Mouse (Mus musculus) NIH3T3 (cell line): ENCODE results near the gene Mill2.

Experiments used
- DNase-seq: peaks from one replicate; pipeline ENCODE4 v3.0.0-alpha.2; 2012; ENCODE audit warnings: low read depth

The Mill2 gene

DNA sequence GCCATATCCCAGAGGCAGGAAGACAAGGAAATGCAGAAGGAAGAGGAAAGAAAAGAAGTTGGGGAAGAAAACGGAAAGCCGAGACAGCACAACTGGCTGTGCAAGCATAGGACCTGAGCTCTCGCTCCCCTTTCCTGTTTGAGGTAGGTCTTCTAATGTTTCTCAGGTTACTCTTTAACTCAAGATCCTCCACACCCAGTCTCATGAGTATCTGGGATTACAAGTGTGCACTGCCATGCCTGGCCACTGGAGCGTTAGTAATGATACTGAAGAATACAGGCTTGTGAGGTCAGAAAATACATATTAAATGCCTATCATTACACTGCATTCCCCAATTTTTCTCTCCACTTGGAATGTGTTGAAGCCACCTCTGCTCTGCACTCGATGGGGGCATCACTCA is 35.6 kb downstream of the Mill2 start:
- no peak for DNase-seq

- no peak for DNase-seq
Observed at GRCm38 (mm10) chr7:18878691-18879090, 38.9 kb downstream of the Mill2 start.

DNA sequence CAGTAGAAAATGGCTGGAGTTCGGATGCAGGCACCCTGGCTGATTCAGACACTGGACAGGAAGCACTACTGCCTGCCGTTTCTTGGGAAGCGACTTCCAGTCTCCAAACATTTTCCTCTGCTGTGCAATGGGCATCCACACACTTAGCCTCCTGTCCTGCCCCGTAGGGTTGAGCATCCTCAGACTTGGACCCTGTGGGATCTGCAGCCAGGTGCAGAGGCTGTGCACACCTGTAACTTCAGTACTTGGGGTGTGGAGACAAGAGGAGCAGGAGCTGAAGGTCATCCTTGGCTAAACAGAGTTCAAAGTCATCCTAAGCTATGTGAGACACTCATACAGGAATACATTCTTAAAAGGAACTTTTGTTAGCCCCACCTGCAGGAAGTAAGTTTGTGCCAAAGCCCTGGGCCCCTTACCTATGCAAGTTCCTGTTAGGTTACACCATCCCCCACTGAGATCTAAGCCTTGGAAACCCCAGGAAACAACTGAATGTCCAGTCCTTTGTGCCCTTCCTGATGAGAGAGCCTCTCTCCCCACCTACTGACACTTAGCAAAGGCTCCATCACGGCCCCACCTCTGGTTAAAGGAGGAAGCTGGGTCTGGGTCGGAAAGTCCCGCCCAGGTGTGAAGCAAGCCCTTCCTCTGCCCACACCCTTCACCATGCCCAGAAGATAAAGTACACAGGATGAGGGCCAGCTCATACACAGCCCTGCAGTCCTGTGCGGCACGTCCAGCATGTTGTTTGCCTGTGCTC is 44.4 kb downstream of the Mill2 start:
- no peak for DNase-seq

DNA sequence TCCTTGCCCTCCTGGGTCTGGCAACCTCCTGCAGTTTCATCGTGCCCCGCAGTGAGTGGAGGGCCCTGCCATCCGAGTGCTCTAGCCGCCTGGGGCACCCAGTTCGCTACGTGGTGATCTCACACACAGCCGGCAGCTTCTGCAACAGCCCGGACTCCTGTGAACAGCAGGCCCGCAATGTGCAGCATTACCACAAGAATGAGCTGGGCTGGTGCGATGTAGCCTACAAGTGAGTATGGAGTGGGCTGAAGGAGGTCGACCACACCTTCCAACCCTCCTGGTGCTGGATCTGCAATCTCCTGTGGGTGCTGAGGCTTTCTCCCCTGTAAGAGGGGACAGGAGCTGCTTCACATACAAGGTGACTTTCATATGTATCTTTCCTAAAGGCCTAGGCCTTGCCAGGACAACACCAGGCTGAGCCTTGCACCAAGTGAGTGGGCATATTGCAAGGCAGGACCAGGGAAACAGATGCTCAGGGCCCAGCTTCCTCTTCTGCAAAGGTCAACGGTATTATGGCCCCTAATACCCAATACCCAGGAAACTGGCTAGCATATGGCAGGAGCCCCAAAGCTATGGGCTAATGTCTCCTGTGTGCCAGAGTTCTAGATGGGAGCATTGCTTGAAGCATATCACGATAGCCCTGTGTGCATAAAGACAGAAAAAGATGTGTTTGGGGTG is 45.1 kb downstream of the Mill2 start:
- DNase-seq: no peak

DNA sequence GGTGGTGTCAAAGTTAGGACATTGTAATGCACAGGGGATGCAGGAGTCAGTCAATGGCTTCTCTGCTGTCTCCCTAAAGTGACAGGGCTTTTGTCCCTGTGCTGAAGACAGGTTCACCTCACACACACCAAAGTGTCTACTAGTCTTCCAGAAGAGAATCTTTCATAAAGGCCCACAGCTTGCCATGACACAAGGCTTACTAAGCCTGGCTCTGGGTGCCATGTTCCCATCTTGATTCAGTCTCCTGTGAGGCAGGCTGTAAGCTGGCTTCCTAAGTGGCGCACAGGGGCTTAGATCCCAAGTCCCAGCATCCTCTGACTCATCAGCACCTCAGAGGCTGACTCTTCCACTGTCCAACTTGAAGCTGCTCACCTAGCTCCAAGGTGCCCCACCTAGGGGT is 47.2 kb downstream of the Mill2 start:
- no peak for DNase-seq

GRCm38 (mm10) chr7:18890848-18891247 is 51.1 kb downstream of the Mill2 start:
- DNase-seq: no peak

DNA sequence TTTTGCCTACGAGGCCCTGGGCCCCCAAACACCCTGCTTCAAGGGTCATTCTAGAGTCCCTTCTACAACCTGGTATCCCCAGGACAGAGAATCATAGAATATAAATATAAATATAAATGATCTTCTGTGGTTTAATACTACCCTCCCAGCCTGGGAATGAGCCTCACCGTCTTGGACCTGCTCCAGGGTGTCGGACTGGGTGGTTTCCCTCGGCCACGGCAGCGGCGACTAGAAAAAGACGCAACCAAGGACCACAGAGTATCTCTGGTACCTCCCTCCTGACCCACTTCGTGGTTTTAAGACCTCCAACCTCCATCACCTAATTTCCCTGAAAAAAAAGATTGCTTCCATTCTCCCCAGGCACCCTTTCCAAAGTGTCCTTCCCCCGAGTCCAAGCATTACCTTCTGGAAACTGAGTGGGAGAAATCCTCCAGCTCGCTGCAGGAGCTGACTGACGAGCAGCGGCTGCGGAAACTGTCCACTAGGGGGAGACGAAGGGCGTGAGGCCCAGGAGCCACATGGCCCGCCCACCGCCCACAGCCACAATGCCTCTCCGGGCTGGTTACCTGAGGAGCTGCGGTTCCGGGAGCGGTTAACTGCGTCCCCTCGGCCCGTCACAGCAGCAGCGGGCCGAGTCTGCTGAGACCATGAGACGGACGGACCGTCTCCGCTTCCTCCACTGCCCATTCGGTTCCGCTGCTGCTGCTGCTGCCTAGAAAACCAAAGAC is 52.3 kb downstream of the Mill2 start:
- DNase-seq: peak; percentile 90

- no peak for DNase-seq
Observed at GRCm38 (mm10) chr7:18893009-18893408, 53.2 kb downstream of the Mill2 start.

DNA sequence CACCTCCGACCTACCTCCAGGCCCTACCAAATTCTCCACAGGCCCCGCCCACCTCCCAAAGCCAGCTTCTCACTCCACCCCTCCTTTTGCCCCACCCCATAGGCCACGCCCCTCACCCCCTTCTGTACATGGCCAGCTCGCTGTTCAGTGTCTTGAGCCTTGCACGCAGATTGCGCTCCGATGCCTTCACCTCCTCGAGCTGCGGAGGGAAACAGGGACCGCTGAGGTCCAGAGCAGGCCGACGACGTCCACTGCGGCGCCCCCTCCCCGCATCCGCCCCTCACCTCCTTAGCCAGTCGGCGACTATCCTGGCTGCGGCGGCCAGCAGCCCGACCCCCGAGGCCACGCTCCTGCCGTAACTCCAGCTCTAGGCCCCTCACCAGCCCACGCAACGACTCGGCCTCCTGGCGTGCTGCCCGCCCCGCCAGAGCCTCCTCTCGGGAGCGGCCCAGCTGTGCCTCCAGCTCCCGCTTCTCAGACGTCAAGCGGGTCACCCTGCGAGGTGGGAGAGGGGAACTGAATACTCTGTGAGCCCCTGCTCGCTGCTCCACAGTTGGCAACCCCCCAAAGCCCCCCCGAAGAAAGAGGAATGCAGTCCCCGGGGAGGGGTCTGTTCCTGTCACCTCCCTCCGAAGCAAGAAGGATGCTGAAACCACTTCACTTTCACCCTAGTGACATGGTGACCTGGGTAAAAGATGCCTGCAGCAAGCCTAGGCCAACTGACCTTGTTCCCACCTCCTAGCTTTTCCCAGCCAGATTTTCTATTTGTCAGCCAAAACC is 54.1 kb downstream of the Mill2 start:
- no peak for DNase-seq

DNA sequence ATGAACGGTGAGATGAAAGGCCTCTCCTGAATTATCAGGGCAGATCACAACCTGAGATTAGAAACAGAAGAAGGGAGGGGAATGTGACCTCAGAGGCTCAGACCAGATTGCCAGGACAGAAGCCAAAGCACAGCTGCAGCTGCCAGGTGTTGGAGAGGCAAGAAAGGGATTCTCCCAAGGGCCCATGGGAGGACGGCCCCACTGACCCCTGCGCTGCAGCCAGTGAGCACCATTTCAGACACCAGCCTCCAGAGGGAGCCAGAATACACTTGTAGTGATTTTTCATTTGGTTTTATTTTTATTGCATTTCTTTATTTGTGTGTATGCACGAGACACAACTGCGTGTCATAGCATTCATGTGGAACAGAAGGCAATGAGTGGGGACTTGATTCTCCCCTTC is 56.8 kb downstream of the Mill2 start:
- peak; percentile 79 for DNase-seq

GRCm38 (mm10) chr7:18900513-18900912 is 60.7 kb downstream of the Mill2 start:
- no peak for DNase-seq

DNA sequence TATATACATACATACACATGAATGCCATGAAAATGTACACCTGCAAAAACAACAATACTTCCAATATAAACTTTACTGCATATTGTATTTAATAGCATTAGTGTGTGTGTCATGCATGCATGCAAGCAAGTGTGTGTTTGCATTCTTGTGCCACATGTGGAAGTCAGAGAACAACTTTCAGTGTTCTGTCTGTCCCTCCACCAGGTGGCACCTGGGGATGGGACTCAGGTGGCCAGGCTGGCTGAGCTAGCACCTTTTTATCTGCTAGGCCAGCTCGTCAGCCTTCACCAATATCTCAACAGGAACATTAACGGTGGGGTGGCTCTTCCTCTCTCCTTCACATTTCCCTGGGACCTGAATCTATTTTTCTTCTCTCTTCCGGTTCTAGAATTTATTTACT is 62.7 kb downstream of the Mill2 start:
- DNase-seq: no peak

GRCm38 (mm10) chr7:18904971-18905370 is 65.2 kb downstream of the Mill2 start:
- no peak for DNase-seq

GRCm38 (mm10) chr7:18909797-18910196 is 70.0 kb downstream of the Mill2 start:
- no peak for DNase-seq

GRCm38 (mm10) chr7:18910241-18910831 is 70.6 kb downstream of the Mill2 start, which contains the start of gene Ccdc61:
TSS of gene Ccdc61 (minus strand) at chr7:18910415.
- DNase-seq: peak; percentile 98
